Mouse (Mus musculus) MEL-GATA-1-ER (cell line): ENCODE measurements around the gene Actr8.

ENCODE experiments used
- DNase-seq: peaks from one replicate; pipeline ENCODE4 v3.0.0-alpha.2; 2012; ENCODE audit warnings: low read depth; ENCODE audit errors: extremely low read depth

Actr8 gene

GRCm38 (mm10) chr14:29994976-29995375 is 16.8 kb downstream of the Actr8 start:
- no peak for DNase-seq

- no peak for DNase-seq
Measured at GRCm38 (mm10) chr14:29996000-29996751, 18.0 kb downstream of the Actr8 start.

- DNase-seq = no peak
Measured at GRCm38 (mm10) chr14:29997345-29997744, 19.2 kb downstream of the Actr8 start.

GRCm38 (mm10) chr14:29998747-29999474 is 20.8 kb downstream of the Actr8 start:
- no peak for DNase-seq

- DNase-seq = no peak
Measured at GRCm38 (mm10) chr14:29999475-29999811, 21.3 kb downstream of the Actr8 start.

DNA sequence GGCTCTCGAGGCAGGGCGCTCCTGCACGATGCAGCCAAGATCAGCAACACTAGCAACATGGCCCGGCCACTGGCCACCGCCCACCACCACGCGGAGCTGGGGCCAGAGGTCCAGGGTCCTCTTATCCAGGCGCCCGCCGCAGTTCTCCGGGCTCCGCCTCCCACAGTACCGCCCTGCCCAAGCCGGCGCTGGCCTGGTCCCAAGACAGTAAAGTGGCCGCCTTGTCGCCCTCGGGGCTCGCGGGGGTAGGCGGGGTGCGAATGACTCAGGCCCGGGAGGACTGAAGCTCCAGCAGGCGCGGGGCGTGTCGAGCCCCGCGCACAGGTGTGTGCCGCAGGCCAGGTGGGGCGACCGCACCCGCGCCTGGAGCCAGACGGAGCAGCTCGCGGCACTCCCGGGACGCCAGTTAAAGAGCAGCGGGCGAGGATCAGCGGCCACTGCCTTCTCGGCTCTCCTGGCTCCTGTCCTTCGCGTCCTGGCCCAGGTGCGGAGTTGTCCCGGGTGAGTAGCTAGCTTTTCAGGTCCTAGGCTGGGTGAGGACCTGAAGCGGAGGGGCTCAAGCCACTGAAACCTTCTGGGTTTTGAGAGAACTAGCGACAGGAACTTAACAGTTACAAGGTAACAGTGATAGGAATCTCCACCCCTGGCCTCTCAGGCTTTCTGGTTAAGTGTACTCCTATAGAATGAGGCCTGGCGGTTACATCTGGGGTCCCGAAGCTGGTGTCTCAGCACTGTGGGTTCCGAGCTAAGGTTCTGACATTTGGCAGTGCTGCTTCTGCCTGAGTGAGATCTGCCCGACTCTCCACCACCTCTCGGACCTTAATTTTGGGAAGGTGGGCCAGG is 30.8 kb downstream of the Actr8 start, which contains the start of the genes Il17rb and Chdh:
TSS of gene Il17rb (minus strand) at position 164 of the 843 bp plus-strand sequence.
TSS of gene Chdh (plus strand) at position 291 of the 843 bp plus-strand sequence.
- no peak for DNase-seq

DNA sequence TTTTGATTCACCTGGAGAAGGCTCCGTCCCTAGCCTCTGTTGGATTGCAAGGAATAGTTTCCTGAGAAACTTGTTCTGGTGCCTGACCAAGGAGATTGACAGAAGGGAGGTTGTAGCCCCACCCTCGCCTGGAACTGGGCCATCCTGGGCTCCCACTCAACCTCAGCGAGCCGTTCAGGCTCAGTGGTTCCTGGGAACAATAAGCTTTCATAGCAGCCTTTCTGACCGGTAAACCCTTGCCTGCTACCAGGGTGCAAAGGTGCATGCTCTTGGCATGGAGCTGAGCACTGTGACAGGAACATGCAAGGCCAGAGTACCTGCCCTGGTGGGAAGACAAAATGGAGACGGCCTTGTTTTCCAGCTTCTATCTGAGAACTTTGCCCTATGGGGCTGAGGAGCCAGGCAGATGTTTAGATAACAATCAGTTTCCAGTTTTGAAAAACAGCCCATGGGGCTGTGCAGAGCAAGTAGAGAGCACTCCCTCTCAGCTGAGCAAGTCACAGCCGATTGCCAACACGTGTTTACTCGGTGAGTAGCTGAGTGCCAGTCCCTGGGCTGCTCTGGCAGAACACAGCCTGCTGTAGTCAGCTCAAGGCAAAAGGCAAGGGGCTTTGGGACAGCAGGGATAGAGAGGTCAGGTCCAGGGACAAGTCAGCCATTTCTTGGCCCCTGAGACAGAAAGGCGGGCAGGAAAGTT is 31.9 kb downstream of the Actr8 start:
- no peak for DNase-seq

DNA sequence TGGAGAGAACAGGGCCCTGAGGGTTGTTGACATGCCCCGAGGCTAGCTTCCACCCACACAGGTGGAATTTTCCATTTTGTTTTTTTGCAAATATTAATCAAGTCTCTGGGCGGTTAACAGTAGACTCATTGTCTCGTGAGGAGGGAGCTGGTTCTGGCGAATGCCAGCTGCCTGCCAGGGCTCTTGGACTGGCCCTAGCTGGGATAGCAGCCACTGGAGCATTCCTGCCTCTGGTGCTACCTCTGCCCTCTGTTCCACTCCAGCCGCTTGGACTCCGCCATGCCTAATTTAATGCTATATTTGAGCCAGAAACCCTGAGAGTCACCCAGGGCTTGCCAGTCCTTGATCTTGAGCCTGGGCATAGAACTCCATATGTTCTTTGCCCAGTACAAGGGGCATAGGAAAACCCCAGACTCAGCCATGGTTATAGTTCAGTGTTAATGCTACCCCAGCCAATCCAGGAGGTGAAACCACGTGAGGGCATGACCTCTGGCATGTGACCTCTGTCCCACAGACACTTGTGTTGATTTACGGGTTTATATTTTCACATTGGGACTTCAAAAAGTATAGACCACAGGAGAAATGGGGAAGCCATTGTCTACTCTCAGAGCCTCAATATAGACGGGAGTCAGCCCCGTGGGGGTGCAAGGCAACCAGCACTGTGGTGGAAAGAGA is 33.9 kb downstream of the Actr8 start:
- no peak for DNase-seq

- DNase-seq = no peak
Measured at GRCm38 (mm10) chr14:30014487-30014886, 36.4 kb downstream of the Actr8 start.

- no peak for DNase-seq
Measured at GRCm38 (mm10) chr14:30015008-30015407, 36.9 kb downstream of the Actr8 start.

GRCm38 (mm10) chr14:30016666-30017065 is 38.5 kb downstream of the Actr8 start:
- no peak for DNase-seq

DNA sequence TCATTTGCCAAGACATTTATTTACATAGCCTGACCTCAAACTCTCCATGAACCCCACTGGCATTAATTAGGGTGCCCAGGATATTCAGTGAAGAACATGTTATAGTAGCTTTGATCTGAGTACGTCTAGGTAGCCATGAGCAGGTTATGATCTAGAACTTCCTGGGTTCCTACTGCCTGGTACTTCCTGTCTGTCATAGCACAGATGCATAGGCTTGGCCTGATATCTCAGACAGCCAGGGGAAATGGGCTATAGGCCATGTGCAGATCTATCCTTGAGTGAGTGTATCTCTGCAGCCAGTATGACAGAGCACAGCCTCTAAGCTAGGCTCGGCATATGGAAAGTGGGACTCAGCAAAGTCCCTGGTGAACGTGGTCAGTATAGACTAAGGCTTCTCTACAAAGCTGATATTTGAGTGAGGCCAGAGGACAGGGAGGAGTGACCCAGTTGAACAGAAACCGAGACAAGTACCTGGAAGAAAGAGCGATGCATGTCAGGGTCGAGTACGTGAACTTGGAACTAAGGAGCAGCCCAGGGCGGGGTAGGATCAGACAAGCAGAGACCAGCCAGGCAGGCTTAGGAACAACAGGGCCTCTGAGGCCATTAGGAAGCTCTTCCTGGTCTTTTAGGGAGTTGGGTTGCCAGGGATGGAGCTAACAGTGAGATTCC is 39.8 kb downstream of the Actr8 start:
- DNase-seq = no peak

- no peak for DNase-seq
Measured at GRCm38 (mm10) chr14:30018463-30018801, 40.3 kb downstream of the Actr8 start.

- DNase-seq = no peak
Measured at GRCm38 (mm10) chr14:30018846-30019245, 40.7 kb downstream of the Actr8 start.

GRCm38 (mm10) chr14:30019375-30019774 is 41.2 kb downstream of the Actr8 start:
- DNase-seq = no peak

DNA sequence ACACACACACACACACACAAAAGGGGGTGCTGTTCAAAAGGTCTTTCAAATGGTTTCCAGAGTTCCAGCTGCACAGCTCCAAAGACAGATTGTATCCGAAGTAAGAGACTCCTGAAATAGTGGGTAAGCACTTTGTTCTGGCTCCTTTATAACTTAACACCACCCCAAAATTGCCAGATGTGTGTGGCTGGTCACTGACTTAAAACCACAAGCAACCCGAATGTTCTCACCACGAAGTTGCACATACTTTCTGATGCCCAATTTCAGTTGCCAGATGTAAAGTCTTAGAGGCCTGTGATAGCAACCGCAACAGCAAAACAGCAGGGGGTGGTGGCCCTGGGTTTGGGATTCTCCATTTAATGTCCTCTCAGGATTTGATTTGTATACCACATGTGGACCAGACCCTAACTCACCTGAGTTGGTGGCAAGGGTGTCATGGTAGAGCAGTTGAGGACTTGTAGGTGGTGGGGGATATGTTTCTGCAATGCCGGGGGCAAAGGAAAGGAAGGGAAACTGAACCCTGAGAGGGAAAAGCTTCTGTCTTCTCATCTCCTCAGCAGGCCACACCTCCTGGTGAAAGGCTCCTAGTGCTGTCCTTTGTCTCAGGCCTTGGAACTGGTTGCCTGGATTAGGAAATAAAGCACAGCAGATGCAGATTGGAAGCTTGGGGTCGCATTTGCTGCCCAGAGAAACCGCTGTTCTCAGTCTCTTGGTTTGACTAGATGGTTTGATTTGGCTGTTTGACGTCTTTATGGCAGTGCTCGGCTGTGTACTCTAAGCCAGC is 41.8 kb downstream of the Actr8 start:
- DNase-seq = no peak

GRCm38 (mm10) chr14:30022471-30022870 is 44.3 kb downstream of the Actr8 start:
- DNase-seq = no peak

DNA sequence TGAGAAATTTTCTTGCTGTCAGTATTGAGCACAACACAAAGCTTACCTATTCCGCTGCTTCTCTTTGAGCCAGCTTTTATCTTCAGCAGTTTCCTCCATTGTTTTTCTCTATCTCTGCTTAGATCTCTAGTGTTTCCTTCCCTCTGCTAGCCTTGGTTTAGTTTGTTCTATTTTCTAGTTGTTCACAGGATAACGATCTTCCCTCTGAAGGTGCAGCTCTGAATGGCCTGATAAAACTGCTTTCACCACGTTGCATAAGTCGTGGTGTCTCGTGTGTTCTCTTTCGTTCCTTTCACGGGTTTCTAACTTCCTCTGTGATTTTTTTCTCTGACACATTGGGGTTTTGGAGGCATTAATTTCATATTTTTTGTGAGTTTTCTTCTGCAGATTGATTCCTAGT is 46.2 kb downstream of the Actr8 start:
- no peak for DNase-seq

GRCm38 (mm10) chr14:30027378-30027777 is 49.2 kb downstream of the Actr8 start:
- peak; percentile 6 for DNase-seq
